Mouse (Mus musculus): ENCODE measurements around the gene Galnt10. TPM values are rescaled to one million over a fixed set of nuclear protein-coding genes. Genes with fewer than 3 reads are reported as not detected.

Galnt10 gene
- polyA plus RNA-seq, 1 experiment from 2014 or later: 6.3 TPM

DNA sequence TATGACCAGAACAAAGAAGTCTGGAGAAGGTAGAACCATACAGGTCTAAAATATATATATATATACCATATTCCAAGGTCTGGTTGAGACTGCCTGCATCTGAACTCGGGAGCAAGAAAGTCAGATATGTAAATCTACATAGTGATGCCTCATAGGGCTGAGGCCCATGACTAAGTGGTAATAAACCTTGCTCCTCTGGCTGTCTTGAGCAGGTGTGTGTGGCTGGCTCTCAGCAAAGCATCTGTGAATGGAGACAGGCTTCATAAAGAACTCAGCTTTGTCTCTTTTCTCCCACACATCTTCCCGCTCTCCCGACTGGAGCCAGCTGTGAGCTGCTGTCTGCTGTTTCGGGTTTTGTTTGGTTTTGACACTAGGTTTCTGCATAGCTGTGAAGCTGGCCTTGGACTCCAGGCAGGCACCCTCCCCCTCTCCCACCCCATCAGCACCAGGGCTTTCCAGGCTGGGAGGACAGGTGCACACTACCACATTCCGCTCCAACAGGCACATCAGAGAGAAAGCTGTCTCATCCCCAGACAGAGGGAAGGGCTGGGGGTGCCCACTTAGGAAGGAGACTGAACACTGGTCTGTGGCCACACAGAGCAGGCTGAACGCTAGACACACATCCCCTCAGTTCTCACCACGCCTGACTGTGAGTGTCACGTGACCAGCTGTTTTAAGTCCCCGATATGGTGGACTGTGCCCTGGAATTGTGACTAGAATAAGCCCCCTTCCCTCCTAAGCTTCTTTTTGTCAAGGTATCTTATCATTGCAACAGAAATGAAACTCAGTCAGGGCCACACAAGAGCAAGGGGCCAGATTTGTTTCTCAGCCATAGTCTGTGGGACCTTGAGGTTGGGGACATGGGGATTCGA lies 87.4 kb downstream of the Galnt10 start:
- Histone ChIP-seq H3K4me1 (ENCODE audit: control insufficient read depth in 2 of 2, insufficient read depth in 2 of 2, low read length in 2 of 2) (no peaks in the 10 kb centered on the region), H3K27me3 (ENCODE audit: control insufficient read depth, insufficient read depth, low read length) (no peaks in the 10 kb centered on the region), H3K4me2 (ENCODE audit: low read length) (no peak overlapping the region), H3K9ac (ENCODE audit: low read length) (no peak overlapping the region), H3K36me3 (ENCODE audit: control insufficient read depth, insufficient read depth, low read length) (no peaks in the 10 kb centered on the region), H3K4me3 (ENCODE audit: control insufficient read depth in 1 of 2, insufficient read depth in 1 of 2, low read depth in 1 of 2, low read length in 2 of 2) (no peak overlapping the region), H3K9me3 (ENCODE audit: control insufficient read depth, low read length) (no peaks in the 10 kb centered on the region), H3K27ac (replicated peaks in 1 of 2; ENCODE audit: control insufficient read depth in 1 of 2, insufficient read depth in 1 of 2, low read depth in 2 of 2, low read length in 2 of 2) (no peak overlapping the region)
- ATAC-seq (ENCODE audit: insufficient number of reproducible peaks, insufficient read depth, low FRiP score, low read depth): no peak
- 77% methylated on average over 10 of the region's 10 CpGs for WGBS

DNA sequence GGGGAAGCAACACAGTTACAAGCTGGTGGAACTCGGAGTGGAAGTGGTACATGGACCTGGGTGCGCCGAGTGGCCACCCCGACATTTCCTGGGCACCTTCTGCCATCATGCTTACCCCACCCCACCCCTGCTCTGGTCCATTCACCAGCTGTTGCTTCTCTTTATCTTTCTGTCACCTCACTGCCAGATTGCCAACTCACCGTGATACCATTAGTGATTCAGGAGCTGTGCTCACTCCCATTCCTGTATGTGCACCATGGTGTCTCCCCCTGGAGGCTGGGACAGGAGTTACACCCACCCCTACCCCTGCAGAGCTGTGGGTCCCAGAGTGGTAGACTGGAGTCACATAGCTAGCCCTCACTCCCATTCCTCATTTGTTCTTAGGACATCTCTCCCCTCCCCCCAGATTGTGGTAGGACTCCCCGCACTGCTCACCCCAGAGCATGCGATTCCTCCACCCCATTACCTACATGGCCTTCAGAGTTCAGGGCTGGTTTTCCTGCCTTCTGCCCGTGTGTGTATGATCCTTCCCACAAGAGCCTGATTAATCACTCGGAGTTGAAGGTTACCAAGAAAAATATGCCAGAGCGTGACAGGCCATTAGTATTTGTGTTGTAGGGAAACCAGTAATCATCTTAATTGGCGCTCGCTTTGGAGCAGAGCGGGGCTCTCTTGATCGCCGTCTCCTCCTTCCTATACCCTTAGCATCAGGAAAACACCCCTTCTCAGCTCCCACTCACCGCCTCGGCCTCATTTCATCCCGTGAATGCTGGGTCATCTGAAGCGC lies 102.2 kb downstream of the Galnt10 start:
- Histone ChIP-seq H3K27ac (replicated peaks in 1 of 2; ENCODE audit: control insufficient read depth in 1 of 2, insufficient read depth in 1 of 2, low read depth in 2 of 2, low read length in 2 of 2) (no peak overlapping the region), H3K9ac (ENCODE audit: low read length) (no peak overlapping the region), H3K9me3 (ENCODE audit: control insufficient read depth, low read length) (no peaks in the 10 kb centered on the region), H3K27me3 (ENCODE audit: control insufficient read depth, insufficient read depth, low read length) (no peaks in the 10 kb centered on the region), H3K4me3 (ENCODE audit: control insufficient read depth in 1 of 2, insufficient read depth in 1 of 2, low read depth in 1 of 2, low read length in 2 of 2) (no peak overlapping the region), H3K4me2 (ENCODE audit: low read length) (no peak overlapping the region), H3K36me3 (ENCODE audit: control insufficient read depth, insufficient read depth, low read length) (no peaks in the 10 kb centered on the region), H3K4me1 (ENCODE audit: control insufficient read depth in 2 of 2, insufficient read depth in 2 of 2, low read length in 2 of 2) (peaks cover 12 to 17% of the 10 kb centered on the region in 2 experiments)
- 90% methylated on average over 19 of the region's 19 CpGs for WGBS
- ATAC-seq (ENCODE audit: insufficient number of reproducible peaks, insufficient read depth, low FRiP score, low read depth): no peak

DNA sequence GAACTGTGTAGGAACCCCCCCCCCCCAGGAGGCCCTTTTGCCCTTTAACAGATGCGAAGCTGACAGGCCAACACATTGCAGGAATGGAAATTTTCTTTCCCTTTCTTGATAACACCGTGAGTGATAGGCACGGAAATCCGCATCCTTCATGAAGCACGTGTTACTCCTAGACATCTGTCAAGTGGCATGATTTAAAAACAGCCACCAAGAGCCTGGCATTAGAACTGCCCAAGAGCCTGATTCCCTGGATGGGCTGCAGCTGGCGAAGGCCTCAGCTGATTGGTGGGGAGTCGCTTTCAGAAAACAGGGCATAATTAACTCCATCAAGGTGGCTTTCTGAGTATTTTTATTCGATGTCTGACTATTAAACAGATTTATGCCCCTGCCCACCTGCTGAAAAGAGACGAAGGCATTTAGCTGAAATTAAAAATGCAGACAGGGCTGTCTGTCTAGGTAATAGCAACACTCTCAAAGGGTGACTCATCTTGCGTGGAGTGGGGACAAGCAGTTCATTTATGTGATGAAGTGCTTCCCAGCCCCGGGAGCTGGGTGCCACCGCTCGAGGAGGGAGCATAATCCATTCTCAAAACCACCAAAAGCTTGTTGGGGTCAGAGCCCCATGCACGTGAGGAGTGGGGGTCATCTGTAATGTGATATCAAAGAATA lies 108.4 kb downstream of the Galnt10 start:
- H3K4me2 ChIP-seq (ENCODE audit: low read length): no peak overlapping the region
- no peaks in the 10 kb centered on the region for H3K9me3 ChIP-seq (ENCODE audit: control insufficient read depth, low read length)
- H3K27ac ChIP-seq (replicated peaks in 1 of 2; ENCODE audit: control insufficient read depth in 1 of 2, insufficient read depth in 1 of 2, low read depth in 2 of 2, low read length in 2 of 2): no peak overlapping the region
- no peak overlapping the region for H3K4me3 ChIP-seq (ENCODE audit: control insufficient read depth in 1 of 2, insufficient read depth in 1 of 2, low read depth in 1 of 2, low read length in 2 of 2)
- peaks cover 24 to 30% of the 10 kb centered on the region in 2 experiments for H3K4me1 ChIP-seq (ENCODE audit: control insufficient read depth in 2 of 2, insufficient read depth in 2 of 2, low read length in 2 of 2)
- no peaks in the 10 kb centered on the region for H3K36me3 ChIP-seq (ENCODE audit: control insufficient read depth, insufficient read depth, low read length)
- 43% methylated on average over 14 of the region's 14 CpGs for WGBS
- H3K9ac ChIP-seq (ENCODE audit: low read length): no peak overlapping the region
- 0 out of 2 replicates have a peak, but pooled peaks cover 5% of the 10 kb centered on the region for H3K27me3 ChIP-seq (ENCODE audit: control insufficient read depth, insufficient read depth, low read length)
- ATAC-seq (ENCODE audit: insufficient number of reproducible peaks, insufficient read depth, low FRiP score, low read depth): no peak

DNA sequence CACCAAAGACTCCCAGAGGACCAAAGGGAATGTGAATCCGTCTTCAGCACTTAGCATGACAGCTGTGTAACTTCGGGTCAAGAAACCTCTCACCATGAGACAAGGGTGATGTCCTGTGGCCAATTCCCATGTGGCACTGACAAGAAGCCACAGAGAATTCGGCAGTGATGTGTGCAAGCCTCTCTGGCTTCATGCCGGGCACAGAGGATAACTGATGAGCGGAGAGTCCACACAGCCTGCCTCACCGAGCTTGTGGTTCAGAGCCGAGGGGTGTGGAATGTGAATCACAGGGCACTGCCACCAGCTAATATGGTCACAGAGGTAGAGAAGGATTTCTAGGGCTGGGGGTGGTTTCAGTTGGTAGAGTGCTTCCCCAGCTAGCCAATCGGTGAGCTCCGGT lies 113.4 kb downstream of the Galnt10 start:
- ATAC-seq (ENCODE audit: insufficient number of reproducible peaks, insufficient read depth, low FRiP score, low read depth): no peak
- H3K27me3 ChIP-seq (ENCODE audit: control insufficient read depth, insufficient read depth, low read length): 0 out of 2 replicates have a peak, but pooled peaks cover 5% of the 10 kb centered on the region
- no peak overlapping the region for H3K4me2 ChIP-seq (ENCODE audit: low read length)
- WGBS: 78% methylated on average over 9 of the region's 9 CpGs
- 0 out of 2 replicates have a peak, but pooled peaks cover 7% of the 10 kb centered on the region for H3K9me3 ChIP-seq (ENCODE audit: control insufficient read depth, low read length)
- H3K4me3 ChIP-seq (ENCODE audit: control insufficient read depth in 1 of 2, insufficient read depth in 1 of 2, low read depth in 1 of 2, low read length in 2 of 2): no peak overlapping the region
- no peak overlapping the region for H3K27ac ChIP-seq (replicated peaks in 1 of 2; ENCODE audit: control insufficient read depth in 1 of 2, insufficient read depth in 1 of 2, low read depth in 2 of 2, low read length in 2 of 2)
- H3K36me3 ChIP-seq (ENCODE audit: control insufficient read depth, insufficient read depth, low read length): no peaks in the 10 kb centered on the region
- peaks cover 4% of the 10 kb centered on the region in 2 experiments; a peak in 3 of 4 replicates for H3K4me1 ChIP-seq (ENCODE audit: control insufficient read depth in 2 of 2, insufficient read depth in 2 of 2, low read length in 2 of 2)
- H3K9ac ChIP-seq (ENCODE audit: low read length): no peak overlapping the region

DNA sequence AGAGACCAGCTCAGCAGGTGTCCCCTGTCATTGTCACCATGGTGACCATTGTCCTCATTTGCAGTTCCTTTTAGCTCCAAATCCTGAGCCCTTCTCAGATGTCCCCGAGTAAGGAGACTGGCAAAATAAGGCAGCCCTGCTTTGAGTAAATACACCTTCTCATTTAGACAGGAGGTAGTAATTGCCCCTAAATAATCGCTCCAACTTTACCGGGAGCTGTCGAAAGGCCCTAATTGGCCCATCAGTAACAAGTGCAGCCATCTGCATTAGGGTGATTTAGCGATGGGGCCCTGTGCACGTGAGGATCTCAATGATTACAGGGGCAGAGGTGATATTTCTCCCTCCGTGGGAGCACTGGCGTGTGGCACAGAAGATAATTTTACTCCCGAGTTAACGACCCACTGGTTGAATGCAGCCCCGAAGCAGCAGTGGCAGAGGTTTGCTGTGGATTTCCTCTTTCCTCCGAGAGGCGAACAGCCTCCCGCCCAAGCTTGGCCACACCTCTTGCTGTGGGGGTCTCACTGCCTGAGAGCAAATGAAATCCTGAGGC lies 115.3 kb downstream of the Galnt10 start:
- Histone ChIP-seq H3K9ac (ENCODE audit: low read length) (no peak overlapping the region), H3K4me1 (ENCODE audit: control insufficient read depth in 2 of 2, insufficient read depth in 2 of 2, low read length in 2 of 2) (no peaks in the 10 kb centered on the region; a peak in 1 of 4 replicates), H3K4me2 (ENCODE audit: low read length) (no peak overlapping the region), H3K36me3 (ENCODE audit: control insufficient read depth, insufficient read depth, low read length) (no peaks in the 10 kb centered on the region), H3K9me3 (ENCODE audit: control insufficient read depth, low read length) (0 out of 2 replicates have a peak, but pooled peaks cover 7% of the 10 kb centered on the region), H3K27me3 (ENCODE audit: control insufficient read depth, insufficient read depth, low read length) (no peaks in the 10 kb centered on the region), H3K27ac (replicated peaks in 1 of 2; ENCODE audit: control insufficient read depth in 1 of 2, insufficient read depth in 1 of 2, low read depth in 2 of 2, low read length in 2 of 2) (no peak overlapping the region), H3K4me3 (ENCODE audit: control insufficient read depth in 1 of 2, insufficient read depth in 1 of 2, low read depth in 1 of 2, low read length in 2 of 2) (no peak overlapping the region)
- WGBS: 35% methylated on average over 14 of the region's 14 CpGs
- no peak for ATAC-seq (ENCODE audit: insufficient number of reproducible peaks, insufficient read depth, low FRiP score, low read depth)

DNA sequence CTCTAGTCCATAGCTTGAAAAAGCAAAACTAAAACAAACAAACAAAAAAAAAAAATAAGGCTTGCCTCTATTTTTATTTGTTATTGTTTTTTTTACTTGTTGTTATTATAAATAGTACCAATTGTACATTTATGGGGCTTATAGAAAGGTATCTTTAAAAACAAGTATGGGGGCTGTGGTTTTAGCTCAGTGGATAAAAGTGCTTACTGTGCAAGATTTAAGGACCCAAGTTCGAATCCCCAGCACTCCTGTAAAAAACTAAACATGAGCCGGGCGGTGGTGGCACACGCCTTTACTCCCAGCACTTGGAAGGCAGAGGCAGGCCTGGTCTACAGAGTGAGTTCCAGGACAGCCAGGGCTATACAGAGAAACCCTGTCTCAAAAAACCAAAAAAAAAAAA lies 116.1 kb downstream of the Galnt10 start:
- Histone ChIP-seq H3K4me2 (ENCODE audit: low read length) (no peak overlapping the region), H3K4me1 (ENCODE audit: control insufficient read depth in 2 of 2, insufficient read depth in 2 of 2, low read length in 2 of 2) (no peaks in the 10 kb centered on the region; a peak in 1 of 4 replicates), H3K9ac (ENCODE audit: low read length) (no peak overlapping the region), H3K36me3 (ENCODE audit: control insufficient read depth, insufficient read depth, low read length) (no peaks in the 10 kb centered on the region), H3K9me3 (ENCODE audit: control insufficient read depth, low read length) (0 out of 2 replicates have a peak, but pooled peaks cover 7% of the 10 kb centered on the region), H3K4me3 (ENCODE audit: control insufficient read depth in 1 of 2, insufficient read depth in 1 of 2, low read depth in 1 of 2, low read length in 2 of 2) (no peak overlapping the region), H3K27me3 (ENCODE audit: control insufficient read depth, insufficient read depth, low read length) (no peaks in the 10 kb centered on the region), H3K27ac (replicated peaks in 1 of 2; ENCODE audit: control insufficient read depth in 1 of 2, insufficient read depth in 1 of 2, low read depth in 2 of 2, low read length in 2 of 2) (no peak overlapping the region)
- no peak for ATAC-seq (ENCODE audit: insufficient number of reproducible peaks, insufficient read depth, low FRiP score, low read depth)
- 95% methylated on average over 4 of the region's 4 CpGs for WGBS

DNA sequence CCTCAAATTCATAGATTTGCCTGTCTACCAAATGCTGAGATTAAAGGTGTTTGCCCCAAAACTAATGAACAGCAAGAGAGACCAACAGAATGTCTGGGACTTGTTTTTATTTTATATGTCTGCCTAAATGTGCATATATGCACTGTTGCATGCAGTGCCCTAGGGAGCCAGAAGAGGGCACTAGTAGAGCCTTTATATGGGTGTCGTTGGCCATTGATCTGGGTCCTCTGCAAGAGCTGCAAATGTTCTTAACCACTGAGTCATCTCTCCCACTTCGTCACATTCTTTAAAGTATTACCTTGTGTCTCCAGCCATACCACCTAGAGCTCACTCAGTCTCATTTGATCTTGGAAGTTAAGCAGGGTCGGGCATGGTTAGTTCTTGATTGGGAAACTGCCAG lies 118.9 kb downstream of the Galnt10 start:
- H3K4me2 ChIP-seq (ENCODE audit: low read length): no peak overlapping the region
- WGBS: 80% methylated on average over 3 of the region's 3 CpGs
- 0 out of 2 replicates have a peak, but pooled peaks cover 7% of the 10 kb centered on the region for H3K9me3 ChIP-seq (ENCODE audit: control insufficient read depth, low read length)
- no peak overlapping the region for H3K4me3 ChIP-seq (ENCODE audit: control insufficient read depth in 1 of 2, insufficient read depth in 1 of 2, low read depth in 1 of 2, low read length in 2 of 2)
- no peak for ATAC-seq (ENCODE audit: insufficient number of reproducible peaks, insufficient read depth, low FRiP score, low read depth)
- H3K9ac ChIP-seq (ENCODE audit: low read length): no peak overlapping the region
- H3K27ac ChIP-seq (replicated peaks in 1 of 2; ENCODE audit: control insufficient read depth in 1 of 2, insufficient read depth in 1 of 2, low read depth in 2 of 2, low read length in 2 of 2): no peak overlapping the region
- H3K27me3 ChIP-seq (ENCODE audit: control insufficient read depth, insufficient read depth, low read length): no peaks in the 10 kb centered on the region
- no peaks in the 10 kb centered on the region; a peak in 1 of 4 replicates for H3K4me1 ChIP-seq (ENCODE audit: control insufficient read depth in 2 of 2, insufficient read depth in 2 of 2, low read length in 2 of 2)
- 0 out of 2 replicates have a peak, but pooled peaks cover 4% of the 10 kb centered on the region for H3K36me3 ChIP-seq (ENCODE audit: control insufficient read depth, insufficient read depth, low read length)
